Mouse (Mus musculus) thymus, adult 2 months (tissue): Measurements from ENCODE around the gene Tmem167b.

Experiments
- CTCF ChIP-seq: fragments of 200-500 bp; IDR thresholded peaks from 2 replicates; pipeline ENCODE4 v1.5.1; 2012; ENCODE audit warnings: mild to moderate bottlenecking, control low read depth, low read length, moderate library complexity, borderline replicate concordance; ENCODE audit not compliant: control insufficient read depth, poor library complexity, insufficient read depth; ENCODE audit errors: extremely low read depth
- POLR2A ChIP-seq: fragments of 200-500 bp; IDR thresholded peaks from 2 replicates; pipeline ENCODE4 v1.6.1; 2012; ENCODE audit warnings: mild to moderate bottlenecking, low read length, control low read depth, moderate library complexity; ENCODE audit not compliant: control insufficient read depth, poor library complexity, insufficient read depth; ENCODE audit errors: extremely low read depth

GRCm38 (mm10) chr3:108523415-108523814, 38.9 kb downstream of the Tmem167b start:
- no peak for TF ChIP-seq CTCF
- no peak for TF ChIP-seq POLR2A
